Mouse (Mus musculus): Measurements from ENCODE around the gene Dhx16.

GRCm38 (mm10) chr17:35921710-35922109 is 42.1 kb downstream of the Dhx16 start:
- TF ChIP-seq CTCF (IDR thresholded peaks at IDR 0.05; ENCODE audit: low read depth, low read length) (no peak), POLR2A (IDR thresholded peaks at IDR 0.05; ENCODE audit: extremely low read depth, insufficient read depth, low read length) (no peak)

Measured in liver, adult 2 months (tissue).